Mouse (Mus musculus) thymus, adult 2 months (tissue): ENCODE results near the gene Palm2. TPM values are rescaled to one million over a fixed set of nuclear protein-coding genes. Genes with fewer than 3 reads are reported as not detected.

Experiments
- DNase-seq: peaks from one replicate; pipeline ENCODE4 v3.0.0; 2021
- H3K27ac ChIP-seq: fragments of 200-500 bp; 2 replicates; pipeline ENCODE4 v1.5.1; 2012; ENCODE audit warnings: low read length, control low read depth; ENCODE audit not compliant: control insufficient read depth, insufficient read depth
- H3K27me3 ChIP-seq: fragments of 200-500 bp; 2 replicates; pipeline ENCODE4 v1.6.1; 2012; ENCODE audit warnings: mild to moderate bottlenecking, low read length, moderate library complexity, mixed read lengths; ENCODE audit not compliant: control insufficient read depth, insufficient read depth
- H3K36me3 ChIP-seq: fragments of 200-500 bp; 2 replicates; pipeline ENCODE4 v1.6.1; 2012; ENCODE audit warnings: mild to moderate bottlenecking, low read length, moderate library complexity; ENCODE audit not compliant: control insufficient read depth, insufficient read depth
- H3K4me1 ChIP-seq: fragments of 200-500 bp; replicated peaks from 2 replicates; pipeline ENCODE4 v1.6.1; 2012; ENCODE audit warnings: low read length; ENCODE audit not compliant: control insufficient read depth, insufficient read depth
- H3K4me3 ChIP-seq: fragments of 200-500 bp; 2 replicates; pipeline ENCODE4 v1.5.1; 2012; ENCODE audit warnings: mild to moderate bottlenecking, low read length, control low read depth, moderate library complexity; ENCODE audit not compliant: control insufficient read depth, insufficient read depth
- CTCF ChIP-seq: fragments of 200-500 bp; IDR thresholded peaks from 2 replicates; pipeline ENCODE4 v1.5.1; 2012; ENCODE audit warnings: mild to moderate bottlenecking, control low read depth, low read length, moderate library complexity, borderline replicate concordance; ENCODE audit not compliant: control insufficient read depth, poor library complexity, insufficient read depth; ENCODE audit errors: extremely low read depth
- POLR2A ChIP-seq: fragments of 200-500 bp; IDR thresholded peaks from 2 replicates; pipeline ENCODE4 v1.6.1; 2012; ENCODE audit warnings: mild to moderate bottlenecking, low read length, control low read depth, moderate library complexity; ENCODE audit not compliant: control insufficient read depth, poor library complexity, insufficient read depth; ENCODE audit errors: extremely low read depth
- whole genome bisulfite sequencing: fragments of 180-500 bp; shearing (Covaris S2); methylation state at CpG from one replicate; pipeline ENCODE4 v1.1.7; 2018; 5-methylcytosine and 5-hydroxymethylcytosine counted together
- polyA plus RNA-seq: library from polyadenylated mRNA; depleted of rRNA; stranded (reverse); fragments of >200 nt; gene quantifications from 2 replicates; pipeline ENCODE4 v1.2.3, GENCODE M21; 2012

Palm2 gene
- polyA plus RNA-seq, 1 experiment, result 0.13 TPM

DNA sequence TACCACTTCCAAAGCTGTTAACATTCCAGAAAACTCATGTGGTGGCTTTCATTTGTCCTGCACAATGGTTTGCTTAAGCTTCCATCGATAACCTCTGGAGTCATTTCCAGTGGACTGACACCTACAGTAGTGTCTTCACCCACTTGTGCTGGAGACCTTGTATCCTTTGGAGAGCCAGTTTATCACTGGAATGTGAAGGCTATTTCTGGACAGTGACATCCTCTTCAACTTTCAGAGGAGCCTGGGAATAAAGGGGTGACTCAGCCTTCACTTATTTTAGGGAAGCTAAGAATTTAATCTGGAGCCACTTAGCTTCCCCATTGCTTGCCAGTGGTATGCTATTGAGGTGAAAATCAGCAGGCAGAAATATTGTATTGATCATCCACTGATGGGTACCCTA, 154.3 kb downstream of the Palm2 start:
- H3K27ac ChIP-seq, result no peak overlapping the region
- no peak for DNase-seq
- no peaks in the 10 kb centered on the region for H3K36me3 ChIP-seq

GRCm38 (mm10) chr4:57592751-57593150, 158.7 kb downstream of the Palm2 start:
- H3K27me3 ChIP-seq, result no peaks in the 10 kb centered on the region
- no peak for DNase-seq
- no peak overlapping the region for H3K27ac ChIP-seq
- 93% methylated on average over 4 of the region's 4 CpGs for WGBS
- H3K4me1 ChIP-seq, result no peaks in the 10 kb centered on the region
- no peaks in the 10 kb centered on the region for H3K36me3 ChIP-seq
- H3K4me3 ChIP-seq, result no peak overlapping the region
- TF ChIP-seq POLR2A (no peak), CTCF (no peak)

More for the DNA sequence above, 154.3 kb downstream of the Palm2 start:
- no peak overlapping the region for H3K4me3 ChIP-seq
- 94% methylated on average over 1 of the region's 1 CpGs for WGBS
- TF ChIP-seq POLR2A (no peak), CTCF (no peak)
- no peaks in the 10 kb centered on the region for H3K27me3 ChIP-seq
- no peaks in the 10 kb centered on the region for H3K4me1 ChIP-seq

DNA sequence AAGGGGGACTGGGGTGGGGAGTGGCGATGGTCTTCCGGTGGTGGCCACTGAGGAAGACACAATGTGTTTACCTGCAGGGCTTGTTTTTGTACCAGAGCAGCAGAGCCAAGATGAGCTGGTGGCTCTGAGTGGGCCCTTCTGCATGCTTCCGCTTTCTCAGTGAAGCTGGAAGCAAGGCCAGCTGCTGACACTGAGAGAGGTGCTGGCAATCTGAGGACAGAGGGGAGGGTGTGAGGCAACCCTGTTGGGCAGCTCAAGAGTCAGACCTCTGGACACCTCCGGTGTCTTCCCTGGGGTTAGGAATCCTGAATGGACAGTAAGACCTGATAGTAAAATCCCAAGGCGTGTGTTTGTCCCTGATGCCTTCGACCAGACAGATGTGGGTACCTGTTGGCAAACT, 165.9 kb downstream of the Palm2 start:
- no peak for DNase-seq
- no peak overlapping the region for H3K27ac ChIP-seq
- TF ChIP-seq CTCF (no peak), POLR2A (no peak)
- H3K27me3 ChIP-seq, result no peaks in the 10 kb centered on the region
- no peaks in the 10 kb centered on the region for H3K36me3 ChIP-seq
- 94% methylated on average over 6 of the region's 6 CpGs for WGBS
- no peak overlapping the region for H3K4me3 ChIP-seq
- H3K4me1 ChIP-seq, result no peaks in the 10 kb centered on the region

DNA sequence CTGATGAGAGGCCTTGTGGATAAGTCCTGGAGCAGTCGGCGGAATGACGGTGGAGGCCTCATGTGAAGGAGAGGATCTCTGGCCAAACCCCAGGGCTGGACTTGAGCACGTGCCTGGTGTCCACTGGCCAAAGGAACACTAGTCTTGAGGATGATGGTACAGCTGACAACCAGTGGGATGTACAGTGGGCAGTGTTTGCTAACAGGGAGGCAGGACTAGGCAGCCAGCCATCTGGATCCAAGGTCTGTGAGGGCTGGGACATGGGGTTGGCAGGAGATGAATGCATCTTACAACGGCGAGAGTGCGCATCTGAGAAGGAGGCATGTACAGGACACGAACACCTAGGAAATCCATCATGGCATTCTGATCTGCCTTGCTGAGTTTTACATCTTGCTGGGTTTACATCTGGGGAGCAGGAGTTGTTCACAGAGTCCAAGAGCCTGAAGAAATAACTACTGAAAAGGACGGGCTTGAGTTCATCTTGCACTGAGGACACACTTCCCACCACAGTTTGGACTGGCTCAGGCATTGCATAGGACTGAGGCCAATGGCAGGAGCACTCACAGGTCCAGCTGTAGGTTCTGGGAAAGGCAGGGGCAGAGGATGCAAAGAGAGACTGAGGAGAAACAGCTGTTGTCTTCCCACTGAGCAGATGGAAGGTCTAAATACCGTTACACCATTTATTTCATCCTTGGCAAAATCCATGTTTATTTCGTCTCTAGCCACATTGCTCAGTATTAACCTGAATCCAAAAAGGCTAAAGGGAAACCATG, 166.8 kb downstream of the Palm2 start:
- H3K4me1 ChIP-seq, result no peaks in the 10 kb centered on the region
- no peak for DNase-seq
- 93% methylated on average over 11 of the region's 11 CpGs for whole genome bisulfite sequencing
- TF ChIP-seq CTCF, result no peak
- H3K27ac ChIP-seq, result no peak overlapping the region
- H3K27me3 ChIP-seq, result no peaks in the 10 kb centered on the region
- H3K36me3 ChIP-seq, result no peaks in the 10 kb centered on the region
- H3K4me3 ChIP-seq, result no peak overlapping the region

DNA sequence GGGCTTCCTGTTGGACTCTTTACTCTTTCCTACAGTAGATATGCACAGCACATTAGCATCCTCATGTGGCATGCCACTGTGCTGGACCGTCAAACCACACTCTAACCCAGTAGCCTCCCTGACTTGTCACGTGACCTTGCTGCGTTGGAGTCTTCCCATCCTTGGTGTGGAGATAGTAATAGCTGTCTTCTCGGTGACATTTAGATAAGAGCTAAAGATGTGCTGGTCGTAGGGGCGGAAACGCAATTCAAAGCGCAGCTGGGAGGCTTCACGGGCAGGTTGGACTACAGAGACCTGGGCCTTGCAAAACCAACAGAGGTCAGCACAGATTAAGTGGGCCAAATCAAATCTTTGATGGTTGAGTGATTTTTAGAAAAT, 167.4 kb downstream of the Palm2 start:
- Histone ChIP-seq H3K27me3 (no peaks in the 10 kb centered on the region), H3K27ac (no peak overlapping the region), H3K36me3 (no peaks in the 10 kb centered on the region), H3K4me1 (no peaks in the 10 kb centered on the region), H3K4me3 (no peak overlapping the region)
- no peak for DNase-seq
- WGBS, result 91% methylated on average over 9 of the region's 9 CpGs
- TF ChIP-seq CTCF (no peak), POLR2A (no peak)

DNA sequence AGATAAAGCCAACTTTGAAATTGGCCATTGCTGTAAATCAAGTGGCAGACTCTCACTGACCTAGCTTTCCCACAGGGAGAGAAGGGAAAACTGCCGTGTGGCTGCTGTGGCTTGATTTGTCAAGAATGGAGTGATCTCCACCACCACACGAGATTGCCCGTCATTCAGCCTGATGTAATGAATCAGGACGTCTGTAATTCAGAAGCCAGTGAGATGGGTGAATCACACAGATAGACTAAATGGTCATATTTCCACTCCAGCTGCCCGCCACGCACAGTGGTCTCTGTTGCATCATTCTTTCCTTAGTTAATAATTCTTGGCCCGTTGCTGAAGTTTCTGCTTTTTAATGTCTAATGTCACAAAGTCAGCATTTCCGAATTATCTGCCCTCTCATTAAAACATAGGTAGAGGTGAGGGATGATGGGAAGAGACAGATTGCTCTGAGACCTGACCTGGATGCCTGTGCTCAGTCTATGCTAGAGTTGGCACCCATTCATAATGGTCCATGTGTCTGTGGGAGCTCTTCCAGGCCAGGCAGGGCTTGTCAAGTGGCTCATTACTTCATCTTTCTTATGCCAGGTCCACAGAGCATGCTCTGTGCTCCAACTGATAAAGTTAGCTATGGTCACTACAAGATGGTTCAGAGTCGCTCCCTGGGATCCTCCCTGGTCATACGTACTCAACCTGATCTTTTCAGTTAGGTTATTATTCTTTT, 168.0 kb downstream of the Palm2 start:
- DNase-seq, result no peak
- TF ChIP-seq POLR2A (no peak), CTCF (no peak)
- H3K27me3 ChIP-seq, result no peaks in the 10 kb centered on the region
- no peaks in the 10 kb centered on the region for H3K4me1 ChIP-seq
- no peak overlapping the region for H3K27ac ChIP-seq
- WGBS, result 92% methylated on average over 10 of the region's 10 CpGs
- H3K4me3 ChIP-seq, result no peak overlapping the region
- H3K36me3 ChIP-seq, result no peaks in the 10 kb centered on the region
